Mouse (Mus musculus) gastrocnemius, postnatal 10 days (tissue): ENCODE data around the gene Scarb1. TPM values are rescaled to one million over a fixed set of nuclear protein-coding genes. Genes with fewer than 3 reads are reported as not detected.
A peak's percentile ranks its signal among the peaks of the same experiment; 100 is the strongest.

Experiments
- DNase-seq: peaks from one replicate; pipeline ENCODE4 v3.0.0; 2021; ENCODE audit warnings: mixed read lengths
- total RNA-seq, 2 experiments: library from RNA; stranded (reverse); gene quantifications; 2 replicates each; pipeline ENCODE4 v1.2.3; 2021

Scarb1 gene
- total RNA-seq, 2 experiments from 2014 or later: 49.8 to 58.0 TPM

GRCm38 (mm10) chr5:125305229-125306081, 35.4 kb downstream of the Scarb1 start:
- DNase-seq: no peak

GRCm38 (mm10) chr5:125304245-125304856, 36.5 kb downstream of the Scarb1 start:
- DNase-seq: peak; percentile 21

- no peak for DNase-seq
These were observed 37.8 kb downstream of the Scarb1 start for GRCm38 (mm10) chr5:125303055-125303454.

DNA sequence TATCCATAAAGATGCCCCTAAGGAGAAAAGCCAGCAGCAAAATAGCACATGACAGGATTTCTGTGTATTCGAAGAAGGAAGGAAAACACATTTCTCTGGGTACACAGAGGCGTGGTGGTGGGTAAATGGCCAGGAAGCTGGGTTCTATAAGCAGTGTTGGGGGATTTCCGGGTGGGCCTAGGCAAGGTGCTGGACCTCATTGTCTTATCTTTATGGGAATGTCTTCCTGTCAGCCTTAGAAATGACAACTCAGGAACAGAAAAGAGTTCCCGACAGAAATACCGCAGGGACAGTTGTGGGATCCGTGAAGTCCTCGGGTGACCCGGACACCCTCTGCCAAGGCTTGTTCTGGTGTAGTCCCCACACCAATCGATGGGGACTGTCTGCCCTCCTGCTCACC, 42.7 kb downstream of the Scarb1 start:
- no peak for DNase-seq

- no peak for DNase-seq
These were observed 43.7 kb downstream of the Scarb1 start for GRCm38 (mm10) chr5:125297171-125297570.

DNA sequence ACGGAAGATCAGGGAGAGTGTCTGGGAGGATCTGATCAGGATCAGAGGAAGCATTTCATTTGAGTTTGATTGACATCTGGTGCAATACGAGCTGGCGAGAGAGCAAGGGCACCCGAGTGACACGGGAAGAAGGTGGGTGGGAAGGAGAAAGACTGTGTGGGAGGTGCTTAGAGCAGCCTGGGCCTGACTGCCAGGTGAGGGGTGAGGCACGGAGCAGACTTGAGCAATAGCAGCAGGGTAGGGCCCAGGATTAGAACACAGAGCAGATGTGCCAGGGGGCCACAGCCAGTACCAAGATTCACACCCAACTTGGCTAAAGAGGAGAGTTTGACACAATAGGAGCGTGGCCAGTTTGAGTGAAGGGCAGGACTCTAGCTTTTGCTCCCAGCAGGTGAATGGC, 47.9 kb downstream of the Scarb1 start:
- no peak for DNase-seq

DNA sequence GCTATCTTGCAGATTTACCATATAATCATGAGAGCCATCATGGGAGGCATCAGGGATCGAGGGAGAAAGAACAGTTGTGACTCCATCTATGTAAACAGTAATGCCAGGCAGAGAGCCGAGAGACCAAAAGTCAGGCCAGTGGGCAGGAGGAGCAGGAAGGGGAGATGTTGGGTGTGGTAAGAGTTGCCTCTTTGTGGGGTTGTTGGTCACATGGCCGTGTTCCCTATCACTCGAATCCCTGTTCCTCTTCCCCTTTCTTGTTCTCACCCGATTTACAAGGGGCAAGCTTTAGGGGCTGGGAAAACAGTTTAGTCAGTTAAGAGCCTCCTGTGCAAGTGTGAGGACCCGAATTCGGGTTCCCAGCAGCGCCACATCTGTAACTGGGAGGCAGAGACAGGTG, 49.0 kb downstream of the Scarb1 start:
- no peak for DNase-seq

- DNase-seq: no peak
These were observed 49.5 kb downstream of the Scarb1 start for GRCm38 (mm10) chr5:125291387-125291786.

DNA sequence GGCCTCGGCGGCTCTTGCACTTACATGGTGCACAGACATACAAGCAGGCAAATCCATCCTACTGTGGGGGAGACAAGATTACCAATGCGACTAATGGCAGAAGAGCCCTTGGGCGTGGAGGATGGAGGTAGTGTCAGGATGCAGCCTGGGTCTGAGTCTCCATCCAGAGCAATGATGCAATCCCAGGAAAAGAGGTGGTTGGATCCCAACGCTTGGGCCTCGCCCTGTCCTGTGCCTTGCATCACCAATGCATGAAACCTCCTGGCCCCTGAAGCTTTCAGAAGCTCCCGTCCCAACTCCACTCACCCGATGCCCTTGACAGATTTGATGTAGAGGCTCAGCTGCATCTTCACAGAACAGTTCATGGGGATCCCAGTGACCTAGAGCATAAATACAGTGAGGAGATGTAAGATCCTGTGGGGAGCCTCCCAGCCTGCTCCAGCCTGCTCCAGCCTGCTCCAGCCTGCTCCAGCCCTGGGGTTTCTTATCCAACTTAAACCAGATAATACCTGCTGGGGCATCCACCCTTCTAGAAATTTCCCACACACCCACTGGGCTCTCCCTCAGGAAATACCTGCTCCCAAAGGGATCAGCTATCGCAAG, 53.7 kb downstream of the Scarb1 start:
- DNase-seq: no peak

DNA sequence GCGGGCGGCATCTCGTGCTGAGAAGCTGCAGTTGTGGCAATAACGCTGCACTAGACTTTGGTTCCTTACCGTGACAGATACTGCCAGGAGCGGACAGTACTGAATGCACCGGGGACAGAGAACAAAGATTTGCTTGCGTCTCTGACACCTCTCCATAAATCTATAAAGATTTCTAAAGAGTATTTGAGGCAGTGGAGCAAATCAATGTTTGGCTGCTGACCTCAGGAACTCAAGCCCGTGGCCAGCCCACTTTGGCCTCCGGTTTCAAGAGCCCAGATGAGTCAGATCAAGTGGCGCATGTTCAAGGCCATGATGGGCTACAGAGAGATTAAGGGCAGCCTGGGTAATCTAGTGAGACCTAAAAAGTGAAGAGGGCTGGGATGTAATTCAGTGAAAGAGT, 54.8 kb downstream of the Scarb1 start:
- DNase-seq: no peak

DNA sequence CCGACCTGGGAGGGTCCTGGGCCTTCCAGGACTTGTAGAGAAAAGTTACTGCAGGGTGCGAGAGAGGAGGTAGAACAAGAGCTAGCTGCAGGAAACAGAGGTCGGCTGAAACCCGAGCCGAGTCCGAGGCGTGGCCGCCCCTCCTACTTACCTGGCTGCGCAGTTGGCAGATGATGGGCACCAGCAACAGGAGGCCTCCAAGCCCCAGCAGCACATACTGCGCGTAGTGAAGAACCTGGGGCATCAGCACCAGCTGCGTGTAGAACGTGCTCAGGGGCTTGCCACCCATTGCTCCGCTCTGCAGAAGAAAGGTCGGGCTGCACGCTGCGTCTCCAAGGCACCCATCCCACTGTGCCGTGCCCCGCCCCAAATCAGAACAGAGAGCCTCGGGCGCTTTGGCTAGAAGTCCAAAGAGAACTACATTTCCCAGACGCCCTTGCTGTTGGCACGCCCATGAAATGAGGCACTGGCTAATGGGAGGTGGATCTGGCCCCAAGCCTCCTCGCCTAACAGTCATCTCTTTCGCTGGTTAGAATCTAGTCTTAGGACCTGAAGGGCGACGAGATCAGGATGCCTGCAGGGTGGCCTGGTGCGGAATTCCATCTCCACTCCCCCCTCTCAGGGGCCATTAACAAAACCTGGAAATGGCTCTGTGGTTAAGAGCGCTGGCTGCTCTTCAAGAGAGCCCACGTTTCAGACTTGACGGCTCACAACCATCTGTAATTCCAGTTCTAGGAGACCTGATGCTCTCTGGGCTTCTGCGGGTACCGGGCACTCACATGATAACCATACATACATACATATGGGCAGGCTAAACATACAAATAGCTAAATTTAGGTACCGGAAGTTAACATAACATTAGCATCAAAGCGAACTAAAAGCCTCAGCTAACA, 56.9 kb downstream of the Scarb1 start:
- DNase-seq: peak; percentile 52

- DNase-seq: no peak
These were observed 61.7 kb downstream of the Scarb1 start for GRCm38 (mm10) chr5:125279216-125279615.

GRCm38 (mm10) chr5:125278314-125278713, 62.6 kb downstream of the Scarb1 start:
- no peak for DNase-seq

- no peak for DNase-seq
These were observed 63.6 kb downstream of the Scarb1 start for GRCm38 (mm10) chr5:125277313-125277712.

GRCm38 (mm10) chr5:125276765-125277164, 64.1 kb downstream of the Scarb1 start:
- no peak for DNase-seq

DNA sequence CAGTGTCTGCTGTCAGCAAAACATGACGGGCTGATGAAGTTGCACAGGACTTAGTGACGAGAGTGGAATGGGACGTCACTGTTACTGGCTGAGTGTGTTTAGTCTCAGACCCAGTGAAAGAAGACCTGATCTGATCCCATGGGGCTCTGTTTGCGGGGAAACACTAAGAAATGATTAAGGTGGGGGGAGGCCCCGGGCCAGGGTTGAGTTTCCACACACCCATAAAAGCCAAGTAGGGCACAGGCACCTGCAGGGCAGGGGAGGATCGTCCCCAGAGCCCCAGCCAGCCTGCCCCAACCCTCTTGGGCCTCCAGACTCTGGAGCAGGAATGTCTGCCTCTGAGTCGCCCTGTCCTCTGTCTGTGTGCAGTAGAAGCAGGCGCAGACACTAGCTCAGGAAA, 65.6 kb downstream of the Scarb1 start:
- DNase-seq: no peak

DNA sequence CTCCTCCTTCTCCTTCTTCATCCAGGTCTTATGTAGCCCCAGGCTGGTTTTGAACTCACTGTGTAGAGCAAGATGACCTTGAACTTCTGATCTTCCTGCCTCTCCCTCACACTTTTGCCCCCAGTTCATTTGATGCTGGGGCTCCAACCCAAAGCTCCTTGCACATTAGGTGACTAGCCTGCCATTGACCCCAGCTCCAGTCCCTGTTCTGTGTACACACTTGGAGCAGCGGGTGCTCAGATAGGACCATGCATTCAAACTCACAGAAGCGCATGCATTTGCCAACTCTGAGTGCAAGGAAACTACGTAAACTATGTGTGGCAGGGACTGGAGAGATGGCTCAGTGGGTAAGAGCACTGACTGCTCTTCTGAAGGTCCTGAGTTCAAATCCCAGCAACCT, 66.1 kb downstream of the Scarb1 start:
- no peak for DNase-seq

- DNase-seq: no peak
These were observed 66.7 kb downstream of the Scarb1 start for GRCm38 (mm10) chr5:125274182-125274581.

- peak; percentile 68 for DNase-seq
These were observed 67.2 kb downstream of the Scarb1 start for GRCm38 (mm10) chr5:125273666-125274109.

DNA sequence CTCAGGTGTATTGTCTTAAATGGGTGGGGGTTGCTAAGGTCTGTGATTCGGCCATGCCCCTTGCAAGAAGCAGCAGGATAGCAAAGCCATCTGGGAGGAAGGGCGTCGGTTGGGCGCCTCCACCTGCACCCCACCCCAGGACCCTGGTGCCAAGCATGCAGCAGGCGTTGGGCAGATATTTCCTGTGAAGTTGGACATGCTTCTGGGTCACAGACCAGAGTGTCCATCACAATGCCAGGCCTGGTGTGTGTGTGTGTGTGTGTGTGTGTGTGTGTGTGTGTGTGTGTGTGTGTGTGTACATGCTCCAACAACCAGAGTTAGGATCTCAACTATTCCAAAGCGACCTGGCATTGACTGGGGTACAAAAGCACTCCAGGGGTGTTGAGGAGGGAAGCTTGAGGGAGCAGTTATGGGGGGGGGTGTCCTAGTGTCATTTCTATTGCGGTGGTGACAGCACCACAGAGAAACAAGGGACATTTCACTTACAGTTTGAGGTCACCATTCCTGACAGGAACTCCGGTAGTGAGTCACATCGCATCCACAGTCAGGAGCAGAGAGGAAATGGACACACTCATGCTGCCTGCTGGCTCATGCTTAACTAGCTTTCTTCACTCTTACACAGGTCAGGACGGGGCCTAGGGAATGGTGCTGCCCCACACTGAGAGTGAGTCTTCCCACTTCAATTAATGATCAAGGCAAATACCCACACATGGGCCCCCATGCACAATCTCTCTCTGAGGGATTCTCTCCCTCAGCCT, 68.5 kb downstream of the Scarb1 start:
- no peak for DNase-seq

DNA sequence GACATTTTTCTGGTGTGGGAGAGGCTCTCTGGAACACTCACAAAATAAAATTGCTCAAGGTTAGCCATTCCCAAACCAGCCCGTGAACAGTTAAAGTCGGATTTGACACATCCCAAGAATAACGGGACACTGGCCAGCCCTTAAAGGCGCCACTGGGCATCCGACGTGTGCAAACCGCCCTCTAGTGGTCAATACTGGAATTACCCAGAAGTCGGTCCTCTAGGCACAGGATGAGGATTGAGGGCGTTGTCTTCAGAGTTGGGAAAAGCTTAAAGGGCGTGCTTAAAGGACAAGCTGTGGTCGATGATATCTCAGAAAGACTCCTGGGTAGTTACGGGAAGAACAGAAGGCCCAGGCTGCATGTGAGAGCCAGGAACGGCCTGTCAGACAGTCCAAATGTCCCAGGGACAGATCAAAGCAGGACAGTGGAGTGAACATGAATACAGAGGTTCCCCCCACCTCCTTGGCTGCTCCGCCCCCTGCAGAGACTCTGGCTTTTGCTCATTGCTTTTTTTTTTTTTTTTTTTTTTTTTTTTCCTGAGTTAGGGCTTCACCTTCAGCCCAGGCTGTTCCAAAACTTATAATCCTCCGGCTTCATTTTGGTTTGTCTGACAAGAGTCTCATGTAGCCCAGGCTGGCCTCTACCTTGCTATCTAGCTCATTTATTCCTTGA, 69.2 kb downstream of the Scarb1 start:
- DNase-seq: peak; percentile 90
